Mouse (Mus musculus): ENCODE measurements at regions not wholly inside any gene's neighbourhood (a gene's known extent, or its start where the extent isn't known, plus 50 kb on each side); places are given as distances from the start of the nearest gene placed in this dataset.
A peak's percentile ranks its signal among the peaks of the same experiment; 100 is the strongest.

DNA sequence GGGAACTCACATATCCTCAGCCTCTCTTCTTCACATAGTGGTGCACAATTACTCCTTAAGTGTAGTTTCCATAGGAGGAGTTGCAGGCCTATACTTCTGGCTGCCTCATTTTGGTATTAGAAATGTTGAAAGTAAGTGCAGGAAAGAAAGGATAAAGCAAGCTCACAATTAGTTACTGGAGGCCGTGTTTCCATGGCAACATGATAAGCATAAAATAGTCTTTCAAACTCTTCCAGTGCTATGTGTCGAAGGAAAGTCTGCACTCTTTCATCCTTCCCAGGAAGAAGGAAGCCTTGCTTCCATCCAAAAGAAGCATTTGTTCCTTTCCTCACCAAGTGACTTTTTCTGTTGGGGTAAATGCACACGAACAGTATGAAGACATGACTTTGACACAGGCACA lies 617.2 kb downstream of the Rps29 start:
- no peak overlapping the region for H3K9ac ChIP-seq (replicated peaks; ENCODE audit: low read length)
- no peaks in the 10 kb centered on the region for H3K36me3 ChIP-seq (ENCODE audit: insufficient read depth, low read length)
- 72% methylated on average over 3 of the region's 3 CpGs for WGBS
- ATAC-seq (ENCODE audit: low FRiP score, low TSS enrichment): no peak
- no peak overlapping the region for H3K4me2 ChIP-seq (replicated peaks; ENCODE audit: low read depth, low read length)
- H3K27me3 ChIP-seq (ENCODE audit: insufficient read depth, low read length): no peaks in the 10 kb centered on the region
- no peaks in the 10 kb centered on the region for H3K9me3 ChIP-seq (ENCODE audit: low read length)
- no peak overlapping the region for H3K27ac ChIP-seq (ENCODE audit: low read length)
- H3K4me1 ChIP-seq (ENCODE audit: insufficient read depth, low read length): no peaks in the 10 kb centered on the region
- no peak overlapping the region for H3K4me3 ChIP-seq (ENCODE audit: low read length)

DNA sequence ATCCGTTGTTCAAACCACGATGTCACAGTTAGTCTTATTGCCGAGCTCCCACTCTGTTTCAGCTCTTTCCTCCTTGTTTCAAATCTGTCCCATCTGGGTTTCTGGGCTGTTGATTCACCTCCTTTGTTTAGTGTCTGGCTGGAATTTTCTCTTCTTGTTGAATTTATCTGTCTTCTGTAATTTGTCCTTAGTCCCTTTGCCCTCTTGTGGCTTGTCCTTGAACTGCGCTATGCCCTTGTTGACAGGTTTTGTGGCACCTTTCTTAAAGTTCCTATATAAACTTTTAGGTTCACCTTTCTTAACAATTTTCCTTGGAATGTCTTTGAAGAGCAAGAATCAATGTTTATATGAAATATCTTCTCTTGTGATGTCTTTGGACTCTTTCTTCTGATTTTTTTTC lies 658.2 kb downstream of the Rps29 start:
- ATAC-seq (ENCODE audit: low FRiP score, low TSS enrichment): no peak
- WGBS: 73% methylated on average over 4 of the region's 4 CpGs
- no peaks in the 10 kb centered on the region for H3K36me3 ChIP-seq (ENCODE audit: insufficient read depth, low read length)
- H3K9ac ChIP-seq (replicated peaks; ENCODE audit: low read length): no peak overlapping the region
- no peaks in the 10 kb centered on the region for H3K4me1 ChIP-seq (ENCODE audit: insufficient read depth, low read length)
- H3K27ac ChIP-seq (ENCODE audit: low read length): no peak overlapping the region
- no peaks in the 10 kb centered on the region for H3K27me3 ChIP-seq (ENCODE audit: insufficient read depth, low read length)
- no peaks in the 10 kb centered on the region for H3K9me3 ChIP-seq (ENCODE audit: low read length)
- no peak overlapping the region for H3K4me3 ChIP-seq (ENCODE audit: low read length)
- H3K4me2 ChIP-seq (replicated peaks; ENCODE audit: low read depth, low read length): no peak overlapping the region

DNA sequence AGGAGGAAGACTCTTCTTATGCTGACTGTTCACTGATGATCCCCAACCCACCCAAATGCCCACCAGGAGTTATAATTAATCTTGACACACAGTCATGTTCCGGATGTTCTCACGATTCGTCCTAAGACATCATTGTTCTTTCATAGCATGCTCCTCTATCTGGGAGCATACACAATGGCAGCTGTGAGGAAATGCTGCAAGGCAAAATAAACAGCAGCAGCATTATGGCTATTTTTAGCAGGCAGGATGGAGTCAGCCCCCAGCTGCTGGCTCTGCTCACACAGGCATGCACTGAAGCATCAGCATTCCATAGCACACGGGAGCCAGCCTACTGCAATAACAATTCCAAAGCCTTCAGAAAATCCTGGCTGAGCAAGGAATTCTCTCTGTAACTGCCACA lies 696.0 kb downstream of the Rps29 start:
- Histone ChIP-seq H3K9me3 (ENCODE audit: low read length) (peaks cover 5% of the 10 kb centered on the region), H3K9ac (replicated peaks; ENCODE audit: low read length) (no peak overlapping the region), H3K4me2 (replicated peaks; ENCODE audit: low read depth, low read length) (0 out of 2 replicates have a peak overlapping the region, but pooled peaks have one; percentile 15), H3K27me3 (ENCODE audit: insufficient read depth, low read length) (no peaks in the 10 kb centered on the region), H3K36me3 (ENCODE audit: insufficient read depth, low read length) (no peaks in the 10 kb centered on the region), H3K4me1 (ENCODE audit: insufficient read depth, low read length) (peaks cover 11% of the 10 kb centered on the region; the same call in 1 of the 2 replicates), H3K4me3 (ENCODE audit: low read length) (no peak overlapping the region), H3K27ac (ENCODE audit: low read length) (no peak overlapping the region)
- peak; percentile 91 for ATAC-seq (ENCODE audit: low FRiP score, low TSS enrichment)
- 42% methylated on average over 4 of the region's 4 CpGs for WGBS

DNA sequence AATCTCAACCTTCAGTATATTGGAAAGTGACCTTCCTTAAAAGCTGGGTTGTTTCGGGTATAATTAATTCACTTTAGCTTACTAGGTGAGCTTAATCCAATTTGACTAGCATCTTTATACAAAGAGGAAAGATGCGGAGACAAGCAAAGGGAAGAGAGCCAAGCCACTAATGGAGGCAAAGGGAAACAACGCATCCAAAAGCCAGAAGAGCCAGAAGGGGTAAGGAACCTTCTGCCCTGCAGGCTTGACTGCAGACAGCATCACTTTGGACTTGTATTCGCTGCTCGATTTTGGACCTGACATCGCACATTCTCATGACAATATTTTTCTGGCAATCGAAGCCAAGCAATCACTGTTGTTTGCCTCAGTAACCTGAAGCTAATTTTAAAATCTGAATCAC lies 700.8 kb downstream of the Rps29 start:
- no peak for ATAC-seq (ENCODE audit: low FRiP score, low TSS enrichment)
- Histone ChIP-seq H3K9ac (replicated peaks; ENCODE audit: low read length) (no peak overlapping the region), H3K36me3 (ENCODE audit: insufficient read depth, low read length) (no peaks in the 10 kb centered on the region), H3K27me3 (ENCODE audit: insufficient read depth, low read length) (no peaks in the 10 kb centered on the region), H3K4me3 (ENCODE audit: low read length) (no peak overlapping the region), H3K9me3 (ENCODE audit: low read length) (peaks cover 5% of the 10 kb centered on the region), H3K4me1 (ENCODE audit: insufficient read depth, low read length) (peaks cover 6% of the 10 kb centered on the region; the same call in 1 of the 2 replicates), H3K4me2 (replicated peaks; ENCODE audit: low read depth, low read length) (no peak overlapping the region), H3K27ac (ENCODE audit: low read length) (no peak overlapping the region)
- whole genome bisulfite sequencing: 80% methylated on average over 7 of the region's 7 CpGs

DNA sequence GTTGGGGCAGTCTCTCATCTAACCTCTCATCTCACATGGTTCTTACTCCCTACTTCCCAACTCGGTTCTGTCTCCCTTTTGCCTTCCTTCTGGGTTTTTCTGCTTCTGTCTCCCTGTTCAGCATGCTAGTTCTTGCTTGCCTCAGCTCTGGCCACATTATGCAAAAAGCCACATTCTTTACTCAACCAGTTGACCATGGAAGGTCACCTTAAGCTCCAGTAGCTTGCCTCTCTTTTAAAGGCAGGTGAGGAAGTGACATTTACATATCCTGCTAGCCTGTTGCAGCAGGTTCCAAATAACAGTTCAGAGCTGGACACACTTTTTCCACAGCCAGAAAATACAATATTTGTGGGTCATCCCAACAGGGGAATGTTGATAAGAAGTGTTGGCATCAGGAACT lies 732.4 kb downstream of the Rps29 start:
- H3K9me3 ChIP-seq (ENCODE audit: low read length): no peaks in the 10 kb centered on the region
- no peak overlapping the region for H3K27ac ChIP-seq (ENCODE audit: low read length)
- WGBS: 72% methylated on average over 1 of the region's 1 CpGs
- H3K9ac ChIP-seq (replicated peaks; ENCODE audit: low read length): no peak overlapping the region
- H3K36me3 ChIP-seq (ENCODE audit: insufficient read depth, low read length): no peaks in the 10 kb centered on the region
- no peaks in the 10 kb centered on the region for H3K27me3 ChIP-seq (ENCODE audit: insufficient read depth, low read length)
- H3K4me3 ChIP-seq (ENCODE audit: low read length): no peak overlapping the region
- H3K4me2 ChIP-seq (replicated peaks; ENCODE audit: low read depth, low read length): no peak overlapping the region
- no peak for ATAC-seq (ENCODE audit: low FRiP score, low TSS enrichment)
- no peaks in the 10 kb centered on the region for H3K4me1 ChIP-seq (ENCODE audit: insufficient read depth, low read length)

DNA sequence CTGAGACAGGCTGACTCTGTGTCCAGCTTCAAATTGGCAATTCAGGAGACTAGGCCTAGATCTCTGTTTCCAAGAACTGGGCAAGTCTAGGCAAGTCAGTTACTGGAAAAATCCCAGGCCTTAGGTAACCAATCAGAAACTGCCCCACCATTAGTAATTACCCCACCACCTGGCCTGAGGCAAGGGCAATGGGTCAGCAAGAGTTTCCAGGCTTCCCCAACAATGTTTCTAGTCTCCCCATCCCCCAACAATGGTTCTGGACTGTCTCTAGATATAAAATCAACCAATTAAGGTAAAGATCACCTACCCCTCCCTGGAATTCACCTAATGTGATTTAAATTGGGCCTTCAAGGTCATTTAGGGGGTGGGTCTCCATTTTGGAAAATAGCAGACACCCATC lies 734.0 kb downstream of the Rps29 start:
- Histone ChIP-seq H3K4me2 (replicated peaks; ENCODE audit: low read depth, low read length) (no peak overlapping the region), H3K27ac (ENCODE audit: low read length) (no peak overlapping the region), H3K9ac (replicated peaks; ENCODE audit: low read length) (no peak overlapping the region), H3K36me3 (ENCODE audit: insufficient read depth, low read length) (no peaks in the 10 kb centered on the region), H3K4me1 (ENCODE audit: insufficient read depth, low read length) (no peaks in the 10 kb centered on the region), H3K4me3 (ENCODE audit: low read length) (no peak overlapping the region), H3K27me3 (ENCODE audit: insufficient read depth, low read length) (no peaks in the 10 kb centered on the region), H3K9me3 (ENCODE audit: low read length) (no peaks in the 10 kb centered on the region)
- ATAC-seq (ENCODE audit: low FRiP score, low TSS enrichment): no peak
